Mouse (Mus musculus): ENCODE data around the gene Il23a. TPM values are rescaled to one million over a fixed set of nuclear protein-coding genes. Genes with fewer than 3 reads are reported as not detected.
"Not testable (repeated sequence)": the region's sequence is repeated elsewhere in the genome, so short reads cannot be mapped to it uniquely, and the experiment has no call there.

The Il23a gene
- total RNA-seq (2021), result not detected
- long read RNA-seq, experiment 1, result 0 reads
- long read RNA-seq, experiment 2, result 0 reads

- DNase-seq (ENCODE audit: low spot score in 2 of 2), result no peak
Observed at GRCm38 (mm10) chr10:128298702-128299171, at the start of gene Il23a. Gene Il23a, minus strand, starts transcription at chr10:128298752.

DNA sequence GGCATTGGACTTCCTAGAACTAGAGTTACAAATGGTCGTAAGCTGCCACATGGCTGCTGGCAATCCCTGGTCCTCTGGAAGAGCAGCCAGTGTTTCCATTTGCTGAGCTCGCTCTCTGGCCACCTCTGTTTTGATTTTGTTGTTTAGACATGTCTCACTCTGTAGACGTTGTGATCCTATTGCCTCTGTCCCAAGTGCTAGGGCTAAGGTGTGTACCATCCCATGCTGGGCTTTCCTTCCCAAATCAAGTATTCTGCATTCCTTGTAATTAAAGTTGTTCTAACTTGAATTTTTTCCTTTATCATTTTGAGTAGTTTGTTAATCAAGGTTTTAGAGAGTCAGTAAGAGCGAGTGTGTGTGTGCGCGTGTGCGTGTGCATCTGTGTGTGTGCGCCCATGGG lies 49.0 kb upstream of the Il23a start:
- DNase-seq (ENCODE audit: low spot score in 2 of 2), result no peak

DNA sequence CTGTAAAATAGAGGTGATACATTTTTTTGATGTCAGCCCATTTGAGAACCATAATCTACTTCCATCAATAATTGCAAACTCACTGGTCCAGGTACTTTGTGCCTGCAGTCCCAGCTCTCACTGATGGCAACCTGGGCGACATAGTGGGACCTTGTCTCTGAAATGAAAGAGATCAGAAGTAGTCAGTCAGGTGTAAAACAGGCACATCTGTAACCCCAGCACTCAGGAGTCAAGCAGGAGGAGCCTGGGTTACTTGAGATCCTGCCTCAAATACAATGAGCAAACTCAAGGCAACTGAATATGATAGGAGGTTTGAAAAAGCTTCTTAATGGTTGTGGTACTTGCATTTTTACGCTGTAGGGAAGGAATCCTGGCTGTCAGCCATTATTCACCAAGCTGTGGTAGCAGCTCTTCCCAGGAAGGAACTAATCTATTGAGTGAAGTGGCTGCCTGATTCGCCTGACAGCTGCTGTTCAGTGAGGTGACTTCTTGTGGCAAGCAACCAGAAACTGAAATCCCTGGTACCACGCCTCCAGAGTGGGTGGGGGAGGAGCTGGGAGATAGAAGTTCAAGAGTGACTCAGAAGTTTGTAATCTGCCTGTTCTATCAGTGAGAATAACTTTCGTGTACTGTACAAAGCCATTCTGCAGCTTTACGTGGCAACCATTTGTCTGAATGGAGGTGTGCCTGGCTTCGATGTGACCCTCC lies 46.2 kb upstream of the Il23a start:
- peak; percentile 34 to 55 for DNase-seq (ENCODE audit: low spot score in 2 of 2)

- no peak for DNase-seq (ENCODE audit: low spot score in 2 of 2)
Observed at GRCm38 (mm10) chr10:128343436-128343835, 44.9 kb upstream of the Il23a start.

- DNase-seq (ENCODE audit: low spot score in 2 of 2), result no peak
Observed at GRCm38 (mm10) chr10:128340257-128340656, 41.7 kb upstream of the Il23a start.

GRCm38 (mm10) chr10:128338948-128339347 lies 40.4 kb upstream of the Il23a start:
- DNase-seq (ENCODE audit: low spot score in 2 of 2), result no peak

DNA sequence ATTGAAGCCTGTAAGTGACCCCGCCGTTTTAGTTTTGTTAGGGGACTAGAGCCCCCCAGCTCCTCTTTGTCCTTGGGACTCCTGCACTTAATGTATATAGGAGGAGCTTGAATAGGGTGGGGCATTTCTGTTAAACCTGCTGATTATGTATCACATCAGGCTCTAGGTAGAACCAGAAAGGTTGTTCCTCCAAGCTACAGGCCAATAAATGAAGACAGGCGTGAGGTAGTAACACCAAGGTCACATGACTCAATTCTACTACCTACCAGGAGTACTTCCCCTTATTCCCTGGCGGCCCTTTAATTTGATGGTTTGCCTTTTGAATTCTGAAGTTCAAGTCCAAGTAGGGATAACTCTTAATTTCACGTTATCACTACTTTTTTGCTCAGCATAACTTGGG lies 39.9 kb upstream of the Il23a start:
- no peak for DNase-seq (ENCODE audit: low spot score in 2 of 2)

DNA sequence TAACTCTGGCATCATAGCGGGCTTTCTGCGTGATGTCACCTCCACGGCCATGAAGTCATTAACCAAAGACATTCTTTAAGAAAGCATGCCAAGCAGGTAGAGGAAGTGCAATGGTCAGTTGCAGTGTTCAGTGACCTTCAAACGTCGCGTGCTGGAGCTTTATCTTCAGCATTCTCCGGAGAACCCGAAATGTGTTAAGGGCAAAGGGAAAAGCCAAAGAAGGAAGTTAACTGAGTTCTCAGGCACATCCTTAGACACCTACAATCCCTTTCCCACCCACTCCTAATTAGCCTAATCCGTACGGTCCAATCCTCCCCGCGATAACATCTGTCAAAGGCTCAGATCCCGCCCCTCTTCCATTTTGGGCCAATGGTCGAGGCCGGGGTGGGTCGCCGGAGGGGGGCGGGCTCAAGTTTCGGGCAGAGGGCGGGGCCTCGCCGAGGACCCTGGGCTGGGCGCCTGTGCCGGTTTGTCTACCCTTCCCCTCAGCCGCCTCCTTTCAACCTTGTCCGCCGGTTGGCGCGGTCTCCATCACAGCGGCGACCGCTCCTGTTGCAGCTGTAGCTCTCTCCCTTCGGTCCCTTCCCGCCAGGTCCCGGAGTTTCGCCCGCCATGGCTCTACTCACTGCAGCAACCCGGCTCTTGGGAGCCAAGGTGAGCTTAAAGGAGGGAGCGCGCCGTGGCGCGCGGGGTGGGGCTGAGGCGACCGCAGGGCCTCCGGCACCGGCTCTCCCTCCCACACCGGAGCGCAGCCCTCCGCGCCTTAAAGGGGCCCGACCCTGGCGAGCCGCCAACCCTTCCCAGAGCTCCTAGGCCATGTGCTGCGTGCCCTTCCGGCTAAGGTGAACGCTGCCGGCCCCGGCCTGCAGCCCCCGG lies 39.0 kb upstream of the Il23a start, which contains the start of gene Cs:
TSS of gene Cs (plus strand) at position 429 of the 876 bp plus-strand sequence.
- DNase-seq (ENCODE audit: low spot score in 2 of 2), result peak; percentile 86 to 97

DNA sequence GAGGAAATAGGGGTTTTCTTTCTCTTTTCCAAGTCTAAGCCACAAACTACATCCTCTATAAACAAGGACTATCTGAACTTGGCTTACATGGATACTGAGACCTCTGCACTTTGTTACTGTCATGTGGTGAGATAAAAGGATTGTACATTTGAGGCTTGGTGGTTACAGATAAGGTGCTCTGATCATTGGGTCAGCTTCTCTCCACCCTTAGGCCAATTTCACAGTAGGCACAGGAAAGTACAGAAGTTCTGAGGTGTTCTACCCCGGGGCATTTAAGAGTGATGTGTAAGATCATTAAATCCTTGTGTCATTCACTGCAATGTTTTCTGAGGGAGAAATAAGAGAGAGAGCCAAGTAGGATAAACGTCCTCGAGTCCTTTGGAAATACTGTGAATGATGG lies 38.0 kb upstream of the Il23a start:
- no peak for DNase-seq (ENCODE audit: low spot score in 2 of 2)

GRCm38 (mm10) chr10:128336195-128336594 lies 37.6 kb upstream of the Il23a start:
- no peak for DNase-seq (ENCODE audit: low spot score in 2 of 2)

DNA sequence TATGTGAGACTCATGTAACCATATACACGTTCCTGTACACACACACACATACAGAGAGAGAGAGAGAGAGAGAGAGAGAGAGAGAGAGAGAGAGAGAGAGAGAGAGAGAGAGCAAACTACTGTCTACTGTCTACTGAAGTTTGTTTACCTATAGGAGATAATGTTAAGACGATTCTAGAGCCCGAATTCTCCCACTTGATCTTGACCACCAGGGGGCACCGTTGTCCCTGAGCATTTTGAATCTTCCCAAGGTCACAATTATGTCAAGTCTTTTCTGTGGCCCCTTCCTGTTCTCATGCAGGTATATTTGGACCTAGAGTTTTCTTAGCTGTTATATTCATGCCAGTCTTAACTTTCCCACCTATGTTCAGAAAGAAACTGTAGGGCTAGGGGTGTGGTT lies 37.0 kb upstream of the Il23a start:
- peak; percentile 55 to 67 for DNase-seq (ENCODE audit: low spot score in 2 of 2)

- not testable (repeated sequence) for DNase-seq (ENCODE audit: low spot score in 2 of 2)
Observed at GRCm38 (mm10) chr10:128332358-128333249, 34.1 kb upstream of the Il23a start.

- DNase-seq (ENCODE audit: low spot score in 2 of 2), result no peak
Observed at GRCm38 (mm10) chr10:128327610-128328009, 29.1 kb upstream of the Il23a start.

GRCm38 (mm10) chr10:128326825-128327224 lies 28.3 kb upstream of the Il23a start:
- DNase-seq (ENCODE audit: low spot score in 2 of 2), result no peak

DNA sequence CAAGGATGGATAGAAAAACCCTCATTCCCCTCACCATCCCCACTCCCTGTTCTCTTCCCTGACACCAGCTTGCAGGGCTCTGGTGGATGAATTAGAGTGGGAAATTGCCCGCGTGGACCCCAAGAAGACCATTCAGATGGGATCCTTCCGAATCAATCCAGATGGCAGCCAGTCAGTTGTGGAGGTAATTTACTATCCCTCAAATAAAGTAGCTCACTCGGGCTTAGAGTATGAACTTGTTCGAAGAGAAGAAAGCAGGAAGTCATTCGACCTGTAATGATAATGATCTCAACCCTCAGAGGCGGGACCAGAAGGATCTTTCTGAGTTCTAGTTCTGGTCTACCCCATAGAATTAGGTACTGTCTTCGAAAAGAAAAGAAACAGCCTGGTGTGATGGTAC lies 25.0 kb upstream of the Il23a start:
- no peak for DNase-seq (ENCODE audit: low spot score in 2 of 2)

- DNase-seq (ENCODE audit: low spot score in 2 of 2), result peak; percentile 57 to 79
Observed at GRCm38 (mm10) chr10:128322141-128323108, 23.9 kb upstream of the Il23a start, which contains the start of gene Cnpy2. Gene Cnpy2, plus strand, starts transcription at chr10:128322459.

DNA sequence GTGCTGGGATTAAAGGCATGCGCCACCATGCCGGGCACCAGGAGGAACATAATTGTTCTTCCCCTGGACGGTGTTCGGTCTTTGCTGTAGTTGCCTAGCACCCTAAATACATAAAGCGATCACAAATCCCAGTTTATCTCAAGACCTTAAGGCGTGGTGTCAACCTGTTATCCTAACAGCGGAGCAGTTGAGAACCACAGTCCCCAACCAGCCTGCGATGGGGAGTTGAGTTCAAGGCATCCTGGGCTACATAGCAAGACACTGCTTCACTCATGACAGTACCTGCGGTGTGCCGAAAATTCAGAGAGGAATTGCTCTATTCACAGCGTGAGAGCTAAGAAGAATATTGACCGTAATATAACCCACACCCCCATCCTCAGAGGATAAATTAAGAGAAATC lies 23.1 kb upstream of the Il23a start:
- no peak for DNase-seq (ENCODE audit: low spot score in 2 of 2)

GRCm38 (mm10) chr10:128315578-128315977 lies 17.0 kb upstream of the Il23a start:
- DNase-seq (ENCODE audit: low spot score in 2 of 2), result no peak

DNA sequence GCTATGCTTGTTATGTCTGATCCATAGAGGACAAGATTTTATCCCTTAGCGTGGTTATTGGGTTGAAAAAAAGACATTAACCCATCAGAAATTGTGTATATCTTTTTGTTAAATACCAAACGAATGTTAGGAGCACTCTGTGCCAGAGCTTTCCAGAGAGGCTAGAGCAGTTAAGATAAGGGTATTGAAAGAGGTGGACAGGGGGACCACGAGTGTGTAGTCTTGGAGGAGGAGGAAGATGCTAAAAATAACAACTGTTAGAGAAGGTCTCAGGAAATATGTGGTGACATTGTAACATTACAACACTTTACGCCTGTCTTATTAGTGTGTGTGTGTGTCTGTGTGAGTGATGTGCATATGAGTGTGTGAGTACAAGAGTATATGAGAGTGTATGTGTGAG lies 12.3 kb upstream of the Il23a start:
- DNase-seq (ENCODE audit: low spot score in 2 of 2), result no peak

DNA sequence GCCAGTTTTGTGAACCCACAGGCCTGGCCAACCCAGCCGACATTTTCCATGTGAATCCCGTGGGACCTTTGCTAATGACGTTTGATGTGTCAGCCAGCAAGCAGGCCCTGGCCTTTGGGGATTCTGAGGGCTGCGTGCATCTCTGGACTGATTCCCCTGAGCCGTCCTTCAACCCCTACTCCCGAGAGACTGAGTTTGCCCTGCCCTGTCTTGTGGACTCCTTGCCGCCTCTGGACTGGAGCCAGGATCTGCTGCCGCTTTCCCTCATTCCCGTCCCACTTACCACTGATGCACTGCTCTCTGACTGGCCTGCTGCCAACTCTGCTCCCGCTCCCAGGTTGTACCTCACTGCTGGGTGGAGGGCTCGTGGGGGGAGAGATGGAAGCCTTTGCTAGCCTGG lies 11.6 kb upstream of the Il23a start:
- peak; percentile 22 to 30 for DNase-seq (ENCODE audit: low spot score in 2 of 2)

All from adrenal gland, postnatal 4 days (tissue).